Mouse (Mus musculus) macrophage (primary cell): ENCODE results near the gene Ints5. TPM values are rescaled to one million over a fixed set of nuclear protein-coding genes. Genes with fewer than 3 reads are reported as not detected.
"Not testable (repeated sequence)": the region's sequence is repeated elsewhere in the genome, so short reads cannot be mapped to it uniquely, and the experiment has no call there.

Experiments
- H3K27ac ChIP-seq: fragments of 350-480 bp; formaldehyde crosslinking; 2 replicates; pipeline ENCODE4 v1.9.0; 2021
- H3K36me3 ChIP-seq: fragments of 350-480 bp; formaldehyde crosslinking; 2 replicates; pipeline ENCODE4 v1.9.0; 2021; ENCODE audit errors: inconsistent target
- H3K4me3 ChIP-seq: fragments of 350-480 bp; formaldehyde crosslinking; 2 replicates; pipeline ENCODE4 v1.9.0; 2021; ENCODE audit errors: inconsistent target
- H3K79me2 ChIP-seq: fragments of 350-480 bp; formaldehyde crosslinking; 2 replicates; pipeline ENCODE4 v1.9.0; 2021; ENCODE audit errors: inconsistent target
- WGBS: methylation state at CpG from one replicate; pipeline ENCODE4 v1.1.7; 2026; ENCODE audit warnings: inconsistent platforms; ENCODE audit not compliant: missing documents; 5-methylcytosine and 5-hydroxymethylcytosine counted together
- polyA plus RNA-seq: library from polyadenylated mRNA; stranded (reverse); fragments of 250-400 nt; gene quantifications from 3 replicates; pipeline ENCODE4 v1.2.4, GENCODE M21; 2018; ENCODE audit warnings: inconsistent platforms

Gene Ints5
- polyA plus RNA-seq, 1 experiment from 2014 or later = 4.4 TPM

GRCm38 (mm10) chr19:8872266-8872840 lies 20.5 kb upstream of the Ints5 start:
- H3K79me2 ChIP-seq = peaks cover 28% of the 10 kb centered on the region
- H3K36me3 ChIP-seq = peaks cover 26% of the 10 kb centered on the region
- H3K27ac ChIP-seq = peak overlapping the region; percentile 62
- WGBS = 71% methylated on average over 10 of the region's 10 CpGs
- H3K4me3 ChIP-seq = peak overlapping the region; percentile 55

GRCm38 (mm10) chr19:8875031-8875430 lies 17.8 kb upstream of the Ints5 start:
- WGBS = 93% methylated on average over 7 of the region's 7 CpGs
- H3K36me3 ChIP-seq = peaks cover 26% of the 10 kb centered on the region
- H3K79me2 ChIP-seq = peaks cover 28% of the 10 kb centered on the region
- no peak overlapping the region for H3K4me3 ChIP-seq
- H3K27ac ChIP-seq = no peak overlapping the region

- H3K36me3 ChIP-seq = peaks cover 10% of the 10 kb centered on the region; the same call in 1 of the 2 replicates
- H3K27ac ChIP-seq = peak within 1 kb of the TSS; percentile 65
- under 1% methylated on average over 41 of the region's 42 CpGs for WGBS
- H3K4me3 ChIP-seq = peak within 1 kb of the TSS; percentile 98
- H3K79me2 ChIP-seq = no peaks in the 10 kb centered on the region
Observed at GRCm38 (mm10) chr19:8880311-8881033, 12.3 kb upstream of the Ints5 start, which contains the start of gene Uqcc3. Uqcc3 (minus strand) TSS chr19:8880923.

- Histone ChIP-seq H3K79me2 (no peaks in the 10 kb centered on the region), H3K4me3 (peak overlapping the region; percentile 98), H3K27ac (no peak overlapping the region), H3K36me3 (0 out of 2 replicates have a peak, but pooled peaks cover 5% of the 10 kb centered on the region)
- 0% methylated on average over 3 of the region's 3 CpGs for WGBS
Observed at GRCm38 (mm10) chr19:8881034-8881392, 11.8 kb upstream of the Ints5 start.

GRCm38 (mm10) chr19:8883616-8884015 lies 9.2 kb upstream of the Ints5 start, which contains the start of the genes Lbhd1 and Gm49403:
Lbhd1 (plus strand) TSS chr19:8883732.
Gm49403 (plus strand) TSS chr19:8883930.
- Histone ChIP-seq H3K79me2 (no peaks in the 10 kb centered on the region), H3K4me3 (no peak within 1 kb of the TSS), H3K36me3 (no peaks in the 10 kb centered on the region), H3K27ac (no peak within 1 kb of the TSS)
- WGBS = 80% methylated on average over 3 of the region's 3 CpGs

- Histone ChIP-seq H3K27ac (no peak overlapping the region), H3K36me3 (no peaks in the 10 kb centered on the region), H3K4me3 (no peak overlapping the region), H3K79me2 (peaks cover 19% of the 10 kb centered on the region)
- WGBS = 100% methylated on average over 1 of the region's 1 CpGs
Observed at GRCm38 (mm10) chr19:8886916-8887584, 5.8 kb upstream of the Ints5 start.

- Histone ChIP-seq H3K79me2 (peaks cover 19% of the 10 kb centered on the region), H3K36me3 (no peaks in the 10 kb centered on the region), H3K4me3 (peak overlapping the region; percentile 85), H3K27ac (peak overlapping the region; percentile 70)
- WGBS = 30% methylated on average over 19 of the region's 19 CpGs
Observed at GRCm38 (mm10) chr19:8887585-8888463, 5.0 kb upstream of the Ints5 start.

GRCm38 (mm10) chr19:8888511-8889385 lies 4.1 kb upstream of the Ints5 start, which contains the start of the genes 1810009A15Rik and Gm49416:
1810009A15Rik (plus strand) TSS chr19:8888853.
Gm49416 (plus strand) TSS chr19:8888926.
- Histone ChIP-seq H3K4me3 (peak within 1 kb of the TSS; percentile 85), H3K36me3 (no peaks in the 10 kb centered on the region), H3K27ac (peak within 1 kb of the TSS; percentile 70), H3K79me2 (peaks cover 27% of the 10 kb centered on the region)
- WGBS = 1% methylated on average over 58 of the region's 58 CpGs

GRCm38 (mm10) chr19:8895397-8895960 lies 2.7 kb downstream of the Ints5 start:
- Histone ChIP-seq H3K79me2 (peaks cover 63% of the 10 kb centered on the region), H3K4me3 (no peak overlapping the region), H3K27ac (no peak overlapping the region), H3K36me3 (peaks cover 9% of the 10 kb centered on the region)
- WGBS = 91% methylated on average over 9 of the region's 9 CpGs

GRCm38 (mm10) chr19:8896231-8896630 lies 3.4 kb downstream of the Ints5 start:
- not testable (repeated sequence) for H3K36me3 ChIP-seq, H3K4me3 ChIP-seq, H3K27ac ChIP-seq
- H3K79me2 ChIP-seq = peaks cover 69% of the 10 kb centered on the region
- 88% methylated on average over 5 of the region's 5 CpGs for WGBS

GRCm38 (mm10) chr19:8897211-8897864 lies 4.5 kb downstream of the Ints5 start:
- peak overlapping the region; percentile 99; the same call in 1 of the 2 replicates for H3K4me3 ChIP-seq
- peaks cover 12% of the 10 kb centered on the region for H3K36me3 ChIP-seq
- 44% methylated on average over 20 of the region's 21 CpGs for WGBS
- H3K79me2 ChIP-seq = peaks cover 80% of the 10 kb centered on the region
- peak overlapping the region; percentile 10; the same call in 1 of the 2 replicates for H3K27ac ChIP-seq

GRCm38 (mm10) chr19:8897865-8898495 lies 5.2 kb downstream of the Ints5 start, which contains the start of gene Ganab:
Ganab (plus strand) TSS chr19:8898071.
- WGBS = under 1% methylated on average over 53 of the region's 53 CpGs
- peak within 1 kb of the TSS; percentile 99 for H3K4me3 ChIP-seq
- peaks cover 81% of the 10 kb centered on the region for H3K79me2 ChIP-seq
- peak within 1 kb of the TSS; percentile 71 for H3K27ac ChIP-seq
- H3K36me3 ChIP-seq = peaks cover 18% of the 10 kb centered on the region
